Mouse (Mus musculus) MEL (cell line): ENCODE data around the gene Pla2g2e.
"Not testable (repeated sequence)": the region's sequence is repeated elsewhere in the genome, so short reads cannot be mapped to it uniquely, and the experiment has no call there.

Source experiments
- BHLHE40 ChIP-seq: IDR thresholded peaks from 2 replicates; pipeline ENCODE4 v1.6.1; 2012; ENCODE audit warnings: low read depth, mild to moderate bottlenecking, inconsistent platforms, low read length, improper control_type of control experiment, borderline replicate concordance
- CTCF ChIP-seq, 3 experiments: IDR thresholded peaks in 2 of 3; conservative IDR thresholded peaks in 1 of 3; 2 replicates each; pipeline ENCODE4 v1.5.1; 2011 to 2012; ENCODE audit warnings: low read length in 3 of 3, low read depth in 2 of 3, mild to moderate bottlenecking in 2 of 3, improper control_type of control experiment in 1 of 3, inconsistent platforms in 1 of 3, mixed read lengths in 1 of 3, moderate library complexity in 1 of 3; ENCODE audit not compliant: control insufficient read depth in 1 of 3, insufficient read depth in 1 of 3, poor library complexity in 1 of 3, severe bottlenecking in 1 of 3
- EP300 ChIP-seq, 2 experiments: IDR thresholded peaks; 2 replicates each; pipeline ENCODE4 v1.6.1; 2011; ENCODE audit warnings: improper control_type of control experiment in 2 of 2, low read length in 2 of 2, low read depth in 1 of 2, mild to moderate bottlenecking in 1 of 2
- GATA1 ChIP-seq: IDR thresholded peaks from 2 replicates; pipeline ENCODE4 v1.6.1; 2011; ENCODE audit warnings: low read depth, low read length, improper control_type of control experiment
- JUND ChIP-seq: IDR thresholded peaks from 2 replicates; pipeline ENCODE4 v1.6.1; 2011; ENCODE audit warnings: low read depth, mild to moderate bottlenecking, improper control_type of control experiment, low read length
- MAFK ChIP-seq: IDR thresholded peaks from 2 replicates; pipeline ENCODE4 v1.6.1; 2011; ENCODE audit warnings: low read depth, mild to moderate bottlenecking, low read length, improper control_type of control experiment, borderline replicate concordance
- MAX ChIP-seq: IDR thresholded peaks from 2 replicates; pipeline ENCODE4 v1.6.1; 2011; ENCODE audit warnings: low read length, improper control_type of control experiment
- POLR2A ChIP-seq, 2 experiments: IDR thresholded peaks; 2 replicates each; pipeline ENCODE4 v1.6.1; 2011 to 2012; ENCODE audit warnings: low read length in 2 of 2, mild to moderate bottlenecking in 2 of 2, control low read depth in 1 of 2, improper control_type of control experiment in 1 of 2, low read depth in 1 of 2, moderate library complexity in 1 of 2; ENCODE audit not compliant: control insufficient read depth in 1 of 2, insufficient read depth in 1 of 2, poor library complexity in 1 of 2
- POLR2AphosphoS5 ChIP-seq: IDR thresholded peaks from 2 replicates; pipeline ENCODE4 v1.6.1; 2012; ENCODE audit warnings: low read depth, borderline replicate concordance, mild to moderate bottlenecking, inconsistent platforms, low read length, moderate library complexity, mixed read lengths
- RAD21 ChIP-seq: IDR thresholded peaks from 2 replicates; pipeline ENCODE4 v1.6.1; 2011; ENCODE audit warnings: mild to moderate bottlenecking, low read depth, low read length, improper control_type of control experiment
- SIN3A ChIP-seq: IDR thresholded peaks from 2 replicates; pipeline ENCODE4 v1.6.1; 2012; ENCODE audit warnings: low read length, improper control_type of control experiment, inconsistent platforms
- USF1 ChIP-seq: IDR thresholded peaks from 2 replicates; pipeline ENCODE4 v1.6.1; 2014; ENCODE audit warnings: low read depth, mild to moderate bottlenecking, inconsistent platforms, low read length, improper control_type of control experiment, moderate library complexity

DNA sequence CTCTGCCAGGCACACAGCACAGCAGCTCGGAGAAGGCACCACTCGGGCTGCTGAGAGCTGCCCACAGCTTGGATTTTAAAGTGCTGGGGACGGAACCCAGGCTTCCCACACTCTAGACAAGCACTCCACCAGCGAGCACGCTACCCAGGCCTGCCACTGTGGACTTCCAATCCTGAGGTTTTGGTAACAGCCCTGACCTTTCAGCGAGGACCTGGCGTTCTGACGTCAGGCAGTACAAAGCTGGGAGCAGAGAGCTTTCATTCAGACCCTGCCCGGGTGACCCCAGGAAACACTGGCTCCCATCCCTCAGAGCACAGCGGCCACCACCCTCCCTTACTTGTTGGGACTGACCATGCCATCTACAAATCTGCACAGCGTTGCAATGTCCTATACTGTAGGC is 16.0 kb downstream of the Pla2g2e start:
- not testable (repeated sequence) for TF ChIP-seq RAD21; USF1; CTCF (IDR thresholded peaks at IDR 0.05 in 2 of 3, conservative IDR thresholded peaks at IDR 0.05 in 1 of 3; ENCODE audit: control insufficient read depth in 1 of 3, insufficient read depth in 1 of 3, low read depth in 2 of 3, low read length in 3 of 3, poor library complexity in 1 of 3, severe bottlenecking in 1 of 3); MAFK; MAX; EP300 (IDR thresholded peaks at IDR 0.05; ENCODE audit: low read depth in 1 of 2, low read length in 2 of 2); SIN3A; POLR2A (IDR thresholded peaks at IDR 0.05; ENCODE audit: control insufficient read depth in 1 of 2, insufficient read depth in 1 of 2, low read depth in 1 of 2, low read length in 2 of 2, poor library complexity in 1 of 2); BHLHE40; JUND; GATA1; POLR2AphosphoS5
